Mouse (Mus musculus) neutrophil, adult 5-6 weeks (primary cell): Measurements from ENCODE around the gene Olfr1024. TPM values are rescaled to one million over a fixed set of nuclear protein-coding genes. Genes with fewer than 3 reads are reported as not detected.

Experiments used
- ATAC-seq: fragments of 151-379, 151-347 bp; 2 replicates; pipeline ENCODE4 v1.8.0; 2017; ENCODE audit warnings: mild to moderate bottlenecking, moderate TSS enrichment; ENCODE audit not compliant: insufficient number of reproducible peaks, poor library complexity, low FRiP score, severe bottlenecking; ENCODE audit errors: extremely low read depth
- total RNA-seq: library from RNA; stranded (forward); fragments of 200-1000 nt; gene quantifications from 2 replicates; pipeline ENCODE4 v1.2.3, GENCODE M21; 2017

Gene Olfr1024
- not detected in 2 replicates for total RNA-seq

- ATAC-seq: no peak
Observed at GRCm38 (mm10) chr2:85904952-85905351, at the start of gene Olfr1024. Olfr1024 (minus strand) TSS chr2:85905052.

- ATAC-seq: no peak
Observed at GRCm38 (mm10) chr2:85950137-85950536, 45.3 kb upstream of the Olfr1024 start, which contains the start of gene Olfr1028. Olfr1028 (plus strand) TSS chr2:85950437.

GRCm38 (mm10) chr2:85921258-85921657 is 16.4 kb upstream of the Olfr1024 start, which contains the start of gene Olfr1026:
Olfr1026 (plus strand) TSS chr2:85921558.
- ATAC-seq: no peak

GRCm38 (mm10) chr2:85914893-85915292 is 10.0 kb upstream of the Olfr1024 start, which contains the start of gene Olfr1025-ps1:
Olfr1025-ps1 (plus strand) TSS chr2:85915193.
- no peak for ATAC-seq

- no peak for ATAC-seq
Observed at GRCm38 (mm10) chr2:85913197-85913596, 8.3 kb upstream of the Olfr1024 start.

- ATAC-seq: no peak
Observed at GRCm38 (mm10) chr2:85885340-85885739, 19.5 kb downstream of the Olfr1024 start, which contains the start of gene Olfr1023. Olfr1023 (plus strand) TSS chr2:85885640.

- no peak for ATAC-seq
Observed at GRCm38 (mm10) chr2:85868294-85868693, 36.6 kb downstream of the Olfr1024 start, which contains the start of gene Olfr1022. Olfr1022 (plus strand) TSS chr2:85868594.

Other genes with a start within 250 kb of the Olfr1024 start
- gene Olfr154, start 240.6 kb downstream of the Olfr1024 start, total RNA-seq: not detected in 2 replicates
- not detected in 2 replicates for gene Olfr1006, start 226.3 kb downstream of the Olfr1024 start, total RNA-seq
- gene Olfr1008, start 215.6 kb downstream of the Olfr1024 start, total RNA-seq: not detected in 2 replicates
- not detected in 2 replicates for gene Olfr1009, start 189.6 kb downstream of the Olfr1024 start, total RNA-seq
- not detected in 2 replicates for gene Olfr1012, start 142.3 kb downstream of the Olfr1024 start, total RNA-seq
- gene Olfr1013, start 138.0 kb downstream of the Olfr1024 start, total RNA-seq: 0.12 TPM in 1 of 2 replicates, not detected in the other
- not detected in 2 replicates for gene Olfr1014, start 132.3 kb downstream of the Olfr1024 start, total RNA-seq
- not detected in 2 replicates for gene Olfr1015, start 123.0 kb downstream of the Olfr1024 start, total RNA-seq
- gene Olfr1016, start 102.5 kb downstream of the Olfr1024 start, total RNA-seq: not detected in 2 replicates
- not detected in 2 replicates for gene Olfr1018, start 86.6 kb downstream of the Olfr1024 start, total RNA-seq
- not detected in 2 replicates for gene Olfr1019, start 59.6 kb downstream of the Olfr1024 start, total RNA-seq
- 0.23 TPM in 1 of 2 replicates, not detected in the other for gene Olfr1020, start 58.0 kb downstream of the Olfr1024 start, total RNA-seq
- gene Olfr1022, start 36.5 kb downstream of the Olfr1024 start, total RNA-seq: not detected in 2 replicates
- gene Olfr1023, start 19.4 kb downstream of the Olfr1024 start, total RNA-seq: not detected in 2 replicates
- gene Olfr1025-ps1, start 10.1 kb upstream of the Olfr1024 start, total RNA-seq: not detected in 2 replicates
- gene Olfr1026, start 16.5 kb upstream of the Olfr1024 start, total RNA-seq: not detected in 2 replicates
- not detected in 2 replicates for gene Olfr1028, start 45.4 kb upstream of the Olfr1024 start, total RNA-seq
- not detected in 2 replicates for gene Olfr1029, start 68.8 kb upstream of the Olfr1024 start, total RNA-seq
- gene Olfr1030, start 74.2 kb upstream of the Olfr1024 start, total RNA-seq: not detected in 2 replicates
- not detected in 2 replicates for gene Olfr1031, start 85.3 kb upstream of the Olfr1024 start, total RNA-seq
- gene Olfr1032, start 100.5 kb upstream of the Olfr1024 start, total RNA-seq: not detected in 2 replicates
- not detected in 2 replicates for gene Olfr1033, start 115.6 kb upstream of the Olfr1024 start, total RNA-seq
- gene Olfr1034, start 140.8 kb upstream of the Olfr1024 start, total RNA-seq: 0.12 TPM in 1 of 2 replicates, not detected in the other
- gene Olfr1036, start 168.9 kb upstream of the Olfr1024 start, total RNA-seq: not detected in 2 replicates
- gene Olfr1037, start 182.3 kb upstream of the Olfr1024 start, total RNA-seq: not detected in 2 replicates
- gene Olfr1039, start 230.9 kb upstream of the Olfr1024 start, total RNA-seq: 0.12 TPM in 1 of 2 replicates, not detected in the other
- gene Olfr1040, start 241.7 kb upstream of the Olfr1024 start, total RNA-seq: not detected in 2 replicates